Mouse (Mus musculus) CH12.LX (cell line): ENCODE measurements around the gene Epb41l2. TPM values are rescaled to one million over a fixed set of nuclear protein-coding genes. Genes with fewer than 3 reads are reported as not detected.

Experiments used
- DNase-seq: peaks from one replicate; pipeline ENCODE4 v3.0.0-alpha.2; 2013; ENCODE audit errors: extremely low read depth
- H3K27ac ChIP-seq: 2 replicates; pipeline ENCODE4 v1.5.1; 2012; ENCODE audit warnings: low read depth, mild to moderate bottlenecking, control low read depth, moderate library complexity; ENCODE audit not compliant: insufficient read depth
- H3K27me3 ChIP-seq: replicated peaks from 2 replicates; pipeline ENCODE3; 2012; ENCODE audit warnings: inconsistent platforms
- H3K36me3 ChIP-seq, 2 experiments: replicated peaks in 1 of 2; 2 replicates each; pipeline versions ENCODE3 to v1.6.1; 2012; ENCODE audit warnings: inconsistent platforms in 1 of 2, low read length in 1 of 2, mild to moderate bottlenecking in 1 of 2, mixed read lengths in 1 of 2, moderate library complexity in 1 of 2; ENCODE audit not compliant: control insufficient read depth in 1 of 2, insufficient read depth in 1 of 2
- H3K4me1 ChIP-seq, 2 experiments: 2 replicates each; pipeline ENCODE4 v1.6.1; 2012; ENCODE audit warnings: inconsistent platforms in 1 of 2, moderate library complexity in 1 of 2; ENCODE audit not compliant: insufficient read depth in 2 of 2, control insufficient read depth in 1 of 2
- H3K4me2 ChIP-seq: 2 replicates; pipeline ENCODE4 v1.6.1; 2012; ENCODE audit warnings: low read depth, mild to moderate bottlenecking, control low read depth; ENCODE audit not compliant: poor library complexity, insufficient read depth, severe bottlenecking
- H3K4me3 ChIP-seq, 3 experiments: fragments of 150-350 bp in 1 of 3; sonication (generic) in 1 of 3; replicated peaks in 1 of 3; 2 replicates each; pipeline versions ENCODE3 to v1.5.1; 2011 to 2012; ENCODE audit warnings: low read depth in 2 of 3, low read length in 2 of 3, mild to moderate bottlenecking in 2 of 3, moderate library complexity in 2 of 3, control low read depth in 1 of 3, improper control_type of control experiment in 1 of 3, inconsistent platforms in 1 of 3, mixed read lengths in 1 of 3; ENCODE audit not compliant: poor library complexity in 1 of 3
- H3K79me2 ChIP-seq: replicated peaks from 2 replicates; pipeline ENCODE4 v1.6.1; 2012; ENCODE audit warnings: mild to moderate bottlenecking, moderate library complexity; ENCODE audit not compliant: control insufficient read depth, poor library complexity, insufficient read depth, severe bottlenecking; ENCODE audit errors: extremely low read depth
- H3K9ac ChIP-seq: 2 replicates; pipeline ENCODE4 v1.6.1; 2012; ENCODE audit warnings: low read depth, mild to moderate bottlenecking, control low read depth, moderate library complexity; ENCODE audit not compliant: insufficient read depth
- H3K9me3 ChIP-seq: replicated peaks from 2 replicates; pipeline ENCODE3; 2012; ENCODE audit warnings: low read length, inconsistent platforms, mixed read lengths
- CHD2 ChIP-seq: IDR thresholded peaks from 2 replicates; pipeline ENCODE4 v1.6.1; 2011; ENCODE audit warnings: low read length, improper control_type of control experiment
- E2F4 ChIP-seq: IDR thresholded peaks from 2 replicates; pipeline ENCODE4 v1.6.1; 2011; ENCODE audit warnings: low read depth, low read length, improper control_type of control experiment; ENCODE audit not compliant: insufficient replicate concordance
- EP300 ChIP-seq: IDR thresholded peaks from 2 replicates; pipeline ENCODE4 v1.6.1; 2011; ENCODE audit warnings: low read length, improper control_type of control experiment
- ETS1 ChIP-seq: conservative IDR thresholded peaks from 2 replicates; pipeline ENCODE4 v1.6.1; 2012; ENCODE audit warnings: low read depth, mild to moderate bottlenecking, inconsistent platforms, low read length, improper control_type of control experiment, moderate library complexity
- GABPA ChIP-seq: IDR thresholded peaks from 2 replicates; pipeline ENCODE4 v1.6.1; 2012; ENCODE audit warnings: low read depth, low read length, improper control_type of control experiment, inconsistent platforms; ENCODE audit not compliant: insufficient replicate concordance
- IRF4 ChIP-seq: IDR thresholded peaks from 2 replicates; pipeline ENCODE4 v1.6.1; 2014; ENCODE audit warnings: low read depth, mild to moderate bottlenecking, inconsistent platforms, low read length, improper control_type of control experiment
- JUND ChIP-seq: conservative IDR thresholded peaks from 2 replicates; pipeline ENCODE4 v1.6.1; 2011; ENCODE audit warnings: low read depth, low read length, improper control_type of control experiment
- KAT2A ChIP-seq: IDR thresholded peaks from 2 replicates; pipeline ENCODE4 v1.6.1; 2012; ENCODE audit warnings: low read length, improper control_type of control experiment, inconsistent platforms; ENCODE audit not compliant: insufficient replicate concordance
- MAFK ChIP-seq: IDR thresholded peaks from 2 replicates; pipeline ENCODE4 v1.6.1; 2011; ENCODE audit warnings: low read length, improper control_type of control experiment; ENCODE audit not compliant: insufficient replicate concordance
- MAX ChIP-seq: IDR thresholded peaks from 2 replicates; pipeline ENCODE4 v1.6.1; 2011; ENCODE audit warnings: low read length, improper control_type of control experiment
- MAZ ChIP-seq: IDR thresholded peaks from 2 replicates; pipeline ENCODE4 v1.6.1; 2012; ENCODE audit warnings: low read depth, mild to moderate bottlenecking, inconsistent platforms, low read length, improper control_type of control experiment, moderate library complexity
- MEF2A ChIP-seq: IDR thresholded peaks from 2 replicates; pipeline ENCODE4 v1.6.1; 2014; ENCODE audit warnings: low read depth, mild to moderate bottlenecking, inconsistent platforms, low read length, improper control_type of control experiment, borderline replicate concordance
- MXI1 ChIP-seq: IDR thresholded peaks from 2 replicates; pipeline ENCODE4 v1.6.1; 2011; ENCODE audit warnings: mild to moderate bottlenecking, low read depth, low read length, improper control_type of control experiment
- MYC ChIP-seq: IDR thresholded peaks from 2 replicates; pipeline ENCODE4 v1.6.1; 2011; ENCODE audit warnings: low read depth, mild to moderate bottlenecking, improper control_type of control experiment, low read length
- PAX5 ChIP-seq: IDR thresholded peaks from 2 replicates; pipeline ENCODE4 v1.6.1; 2012; ENCODE audit warnings: low read length, inconsistent platforms, mixed read lengths
- POLR2A ChIP-seq: IDR thresholded peaks from 2 replicates; pipeline ENCODE4 v1.6.1; 2011; ENCODE audit warnings: low read depth, mild to moderate bottlenecking, improper control_type of control experiment, low read length
- RAD21 ChIP-seq: IDR thresholded peaks from 2 replicates; pipeline ENCODE4 v1.6.1; 2011; ENCODE audit warnings: low read depth, mild to moderate bottlenecking, low read length, improper control_type of control experiment, moderate library complexity
- UBTF ChIP-seq: IDR thresholded peaks from 2 replicates; pipeline ENCODE4 v1.6.1; 2012; ENCODE audit warnings: low read depth, mild to moderate bottlenecking, inconsistent platforms, low read length, improper control_type of control experiment, moderate library complexity
- USF1 ChIP-seq: IDR thresholded peaks from 2 replicates; pipeline ENCODE4 v1.6.1; 2014; ENCODE audit warnings: low read depth, mild to moderate bottlenecking, inconsistent platforms, low read length, improper control_type of control experiment
- USF2 ChIP-seq: conservative IDR thresholded peaks from 2 replicates; pipeline ENCODE4 v1.6.1; 2011; ENCODE audit warnings: low read depth, low read length, improper control_type of control experiment
- ZMIZ1 ChIP-seq: IDR thresholded peaks from 2 replicates; pipeline ENCODE4 v1.6.1; 2012; ENCODE audit warnings: low read depth, mild to moderate bottlenecking, inconsistent platforms, low read length, improper control_type of control experiment
- ZNF384 ChIP-seq: IDR thresholded peaks from 2 replicates; pipeline ENCODE4 v1.6.1; 2012; ENCODE audit warnings: low read depth, low read length, improper control_type of control experiment, inconsistent platforms
- dilution Hi-C: fragments of 300-500 bp; cut with MboI; formaldehyde crosslinking; loops from 2 replicates; pipeline ENCODE4 v1.14.3; 2020; ENCODE audit warnings: low sequenced_read_pairs; ENCODE audit not compliant: extremely low pct_unique_long_range_greater_than_20kb, extremely low pct_ligation_motif_present
- in situ Hi-C: fragments of 300-500 bp; cut with MboI; formaldehyde crosslinking; loops from 3 replicates; pipeline ENCODE4 v1.14.3; 2019; ENCODE audit warnings: low sequenced_read_pairs, low pct_ligation_motif_present, low pct_unique_long_range_greater_than_20kb, mixed read lengths
- polyA plus RNA-seq: library from polyadenylated mRNA; unstranded; fragments of >175 nt; gene quantifications from 2 replicates; pipeline ENCODE4 v1.2.1, GENCODE M21; 2012; ENCODE audit warnings: low read depth; ENCODE audit not compliant: insufficient read length
- total RNA-seq, 2 experiments: library from RNA; depleted of rRNA; stranded (reverse); fragments of 300-350 nt in 1 of 2; fragments of >200 nt in 1 of 2; gene quantifications; 2 replicates each; pipeline ENCODE4 v1.2.3; 2012 to 2014

The Epb41l2 gene
- total and polyA plus RNA-seq, 3 experiments: 24.3 to 71.2 (median 28.4) TPM

DNA sequence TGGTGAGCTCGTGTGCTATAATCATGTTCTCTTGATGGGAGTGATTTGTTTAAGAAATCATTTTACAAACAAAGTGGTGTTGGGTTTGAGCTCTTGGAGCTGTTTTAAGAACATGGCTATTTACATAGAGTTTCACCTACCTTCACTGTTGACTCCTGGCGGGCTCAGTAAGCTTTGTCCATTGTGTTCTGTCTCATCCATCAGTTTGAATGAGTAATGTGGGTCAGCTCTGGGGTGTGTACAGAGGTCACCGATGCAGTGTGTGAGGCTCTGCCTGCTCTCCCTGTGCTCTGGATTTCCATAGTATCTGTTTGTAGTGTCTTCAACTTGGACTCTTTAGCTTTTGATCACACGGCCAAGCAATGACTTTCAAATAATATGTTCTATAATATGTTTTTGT, 79.6 kb downstream of the Epb41l2 start:
- H3K4me1 ChIP-seq: peaks cover 10 to 77% of the 10 kb centered on the region in 2 experiments; a peak in 2 of 4 replicates
- DNase-seq: no peak
- no peak overlapping the region for H3K4me3 ChIP-seq
- dilution Hi-C loops (no loop called here), in situ Hi-C loops (no loop called here)
- no peaks in the 10 kb centered on the region for H3K27me3 ChIP-seq
- TF ChIP-seq GABPA: no peak
- no peak for TF ChIP-seq ETS1
- no peak for TF ChIP-seq USF2
- TF ChIP-seq MAX: no peak
- TF ChIP-seq IRF4: no peak
- H3K36me3 ChIP-seq: peaks cover 6 to 31% of the 10 kb centered on the region in 2 experiments
- no peaks in the 10 kb centered on the region for H3K79me2 ChIP-seq
- H3K27ac ChIP-seq: no peak overlapping the region
- H3K4me2 ChIP-seq: no peak overlapping the region
- H3K9ac ChIP-seq: no peak overlapping the region
- no peaks in the 10 kb centered on the region for H3K9me3 ChIP-seq

GRCm38 (mm10) chr10:25439856-25440255, 80.3 kb downstream of the Epb41l2 start:
- DNase-seq: no peak
- dilution Hi-C loops (no loop called here), in situ Hi-C loops (no loop called here)
- no peaks in the 10 kb centered on the region for H3K9me3 ChIP-seq
- peaks cover 6 to 36% of the 10 kb centered on the region in 2 experiments for H3K36me3 ChIP-seq
- H3K4me2 ChIP-seq: no peak overlapping the region
- no peak overlapping the region for H3K27ac ChIP-seq
- H3K9ac ChIP-seq: no peak overlapping the region
- H3K27me3 ChIP-seq: no peaks in the 10 kb centered on the region
- H3K4me3 ChIP-seq: no peak overlapping the region
- H3K4me1 ChIP-seq: peaks cover 6 to 70% of the 10 kb centered on the region in 2 experiments; a peak in 2 of 4 replicates
- no peak for TF ChIP-seq UBTF
- TF ChIP-seq CHD2: no peak
- TF ChIP-seq MYC: no peak
- no peak for TF ChIP-seq MAFK
- TF ChIP-seq E2F4: no peak
- no peak for TF ChIP-seq USF2
- TF ChIP-seq MXI1: no peak
- H3K79me2 ChIP-seq: no peaks in the 10 kb centered on the region

DNA sequence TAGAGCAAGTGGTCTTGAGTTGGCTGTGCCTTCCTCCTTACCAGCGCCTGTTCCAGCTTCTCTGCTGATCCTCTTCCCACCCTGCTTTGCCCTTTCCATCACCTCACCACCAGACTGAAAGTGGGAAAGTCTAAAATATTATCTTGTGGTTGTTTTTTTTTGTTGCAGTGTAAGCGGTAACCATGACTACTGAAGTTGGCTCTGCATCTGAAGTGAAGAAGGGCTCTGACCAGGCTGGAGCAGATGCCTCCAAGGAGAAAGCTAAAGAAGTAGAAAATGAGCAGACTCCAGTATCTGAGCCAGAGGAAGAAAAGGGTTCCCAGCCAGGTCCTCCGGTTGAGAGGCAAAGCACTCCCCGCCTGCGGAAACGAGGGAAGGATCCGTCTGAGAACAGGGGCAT, 81.8 kb downstream of the Epb41l2 start:
- Histone ChIP-seq H3K9me3 (no peaks in the 10 kb centered on the region), H3K9ac (no peak overlapping the region), H3K27ac (no peak overlapping the region), H3K4me1 (peaks cover 6 to 59% of the 10 kb centered on the region in 2 experiments; a peak in 2 of 4 replicates), H3K27me3 (no peaks in the 10 kb centered on the region), H3K36me3 (peaks cover 6 to 39% of the 10 kb centered on the region in 2 experiments), H3K4me3 (no peak overlapping the region), H3K4me2 (no peak overlapping the region), H3K79me2 (no peaks in the 10 kb centered on the region)
- DNase-seq: no peak
- dilution Hi-C loops: no loop called here
- in situ Hi-C loops: no loop called here
- TF ChIP-seq RAD21 (no peak), MAX (no peak), IRF4 (no peak), EP300 (no peak), MEF2A (no peak), MYC (no peak), MAZ (no peak), ZNF384 (no peak), POLR2A (no peak), ZMIZ1 (no peak), USF1 (no peak), PAX5 (no peak), KAT2A (no peak), JUND (no peak), MAFK (no peak), MXI1 (no peak), USF2 (no peak)
